10 mouse cellular contexts compared by ENCODE assay signal in the genomic region with DNA sequence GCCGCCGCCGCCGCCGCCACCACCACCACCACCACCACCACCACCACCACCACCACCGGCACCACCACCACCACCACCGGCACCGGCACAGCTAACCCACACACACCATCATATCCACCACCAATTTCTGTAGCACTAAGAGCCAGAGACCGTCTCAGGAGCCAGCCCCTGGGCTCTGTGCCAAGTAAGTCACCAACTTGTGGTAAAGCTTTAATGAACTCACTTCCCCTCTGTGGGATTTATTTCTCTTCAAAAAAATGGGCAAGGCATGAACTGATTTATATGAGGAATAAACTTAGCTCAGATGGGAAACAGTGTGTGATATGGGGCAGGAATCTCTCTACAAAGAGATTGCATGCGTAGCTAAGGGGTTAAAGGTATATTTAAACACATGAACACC.
"Had no signal": no experiment of that assay in that cellular context is flagged by ENCODE, and none has a peak within 500 bp of the region (broad histone marks: within the 10 kb centered on the region; RNA-seq: fewer than 3 reads in every experiment).

No protein-coding gene starts in this region.

- DNase-seq: layer of hippocampus, postnatal 36 days; liver; liver, embryonic 13.5 days; liver, postnatal 0 days; lung, postnatal 36 days; midbrain, embryonic 14.5 days; retina, postnatal 1 day; right cerebral cortex, postnatal 14 days; thymus, adult 2 months; thymus, postnatal 25 days had no signal

- ATAC-seq: liver, postnatal 0 days had no signal
